Mouse (Mus musculus): ENCODE data around the gene Olfr1564. TPM values are rescaled to one million over a fixed set of nuclear protein-coding genes. Genes with fewer than 3 reads are reported as not detected.
"Not testable (repeated sequence)": the region's sequence is repeated elsewhere in the genome, so short reads cannot be mapped to it uniquely, and the experiment has no call there.

The Olfr1564 gene
- under 1 TPM; 0.08 to 0.22 TPM for total RNA-seq (2021)

GRCm38 (mm10) chr17:33221590-33221989 is at the start of gene Olfr1564:
Gene Olfr1564, minus strand, starts transcription at chr17:33221690.
- DNase-seq (ENCODE audit: low spot score): no peak

DNA sequence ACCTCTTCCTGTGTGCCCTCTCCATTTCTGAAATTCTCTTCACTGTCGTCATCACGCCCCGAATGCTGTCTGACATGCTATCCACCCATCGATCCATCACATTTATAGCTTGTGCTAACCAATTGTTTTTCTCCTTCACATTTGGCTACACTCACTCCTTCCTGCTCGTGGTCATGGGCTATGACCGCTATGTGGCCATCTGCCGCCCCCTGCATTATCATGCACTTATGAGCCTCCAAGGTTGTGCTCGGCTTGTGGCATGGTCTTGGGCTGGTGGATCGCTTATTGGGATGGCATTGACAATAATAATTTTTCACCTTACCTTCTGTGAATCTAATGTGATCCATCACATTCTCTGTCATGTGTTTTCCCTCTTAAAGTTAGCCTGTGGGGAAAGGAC is 47.4 kb upstream of the Olfr1564 start:
- DNase-seq (ENCODE audit: low spot score): no peak
- intact Hi-C loops (cut with DNase I): no loop called here

More at GRCm38 (mm10) chr17:33221590-33221989, at the start of gene Olfr1564:
- intact Hi-C loops (cut with DNase I): no loop called here

DNA sequence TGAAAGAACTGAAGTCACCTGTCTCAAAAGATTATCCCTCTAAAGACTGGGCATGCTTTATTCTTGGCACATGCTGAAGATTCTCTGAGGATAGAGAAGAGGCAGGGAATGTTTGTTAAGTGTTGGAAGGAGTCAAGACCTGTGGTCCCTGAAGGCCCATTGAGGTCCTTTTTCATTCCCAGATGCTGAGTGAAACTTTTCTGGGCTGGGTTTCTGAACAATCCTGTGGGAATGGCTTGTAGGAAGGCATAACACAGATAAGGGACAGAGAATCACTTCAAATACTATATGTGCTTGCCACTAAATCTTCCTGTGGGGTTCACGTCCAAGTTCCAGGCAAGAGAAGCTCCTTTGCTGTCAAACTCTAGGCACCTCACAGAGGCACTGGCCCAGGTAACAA is 42.9 kb upstream of the Olfr1564 start, which contains the start of gene Olfr63:
Gene Olfr63 (plus strand): TSS at position 301 of the 400 bp plus-strand sequence.
- intact Hi-C loops (cut with DNase I): no loop called here
- no peak for DNase-seq (ENCODE audit: low spot score)

DNA sequence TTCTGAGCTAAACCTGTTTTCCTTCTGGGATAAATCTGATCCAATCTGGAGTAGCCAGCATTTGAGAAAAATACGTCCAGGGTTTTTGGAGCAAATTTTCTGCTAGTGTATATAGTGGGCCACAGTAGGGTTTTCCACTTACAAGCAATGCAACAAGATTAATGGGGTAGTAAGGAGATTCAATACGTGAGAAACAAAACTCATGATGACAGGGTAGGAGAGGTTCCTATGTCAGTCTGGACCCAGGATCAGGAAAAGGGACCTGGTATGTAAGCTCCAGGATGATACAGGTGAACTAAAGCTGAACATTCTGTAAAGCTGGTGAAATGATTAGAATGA is 33.8 kb upstream of the Olfr1564 start:
- DNase-seq (ENCODE audit: low spot score); intact Hi-C loops (cut with DNase I): not testable (repeated sequence)

- intact Hi-C loops (cut with DNase I); DNase-seq (ENCODE audit: low spot score): not testable (repeated sequence)
These were observed 33.2 kb upstream of the Olfr1564 start, which contains the start of gene Zfp955a for GRCm38 (mm10) chr17:33254530-33255318. Gene Zfp955a, minus strand, starts transcription at chr17:33255145.

DNA sequence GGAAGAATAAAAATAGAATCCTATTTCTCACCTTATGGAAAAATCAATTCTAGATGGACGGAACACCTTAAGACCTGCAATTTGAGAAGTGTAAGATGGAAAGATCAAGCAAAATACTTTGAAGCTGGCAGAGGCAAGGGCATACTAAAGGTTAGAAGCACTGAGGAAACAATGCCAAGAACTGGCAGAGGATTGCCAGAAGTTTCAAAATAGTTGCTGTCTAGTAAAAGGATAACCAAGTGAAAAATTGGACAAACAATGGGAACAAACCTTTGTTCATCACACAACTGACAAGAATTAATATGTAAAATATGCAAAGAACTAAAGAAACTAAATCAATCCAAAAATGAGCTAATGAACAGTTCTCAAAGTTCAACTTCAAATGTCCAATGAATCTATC is 15.2 kb upstream of the Olfr1564 start:
- intact Hi-C loops (cut with DNase I): loop anchor here (10.0 kb wide), 1 partner anchor 68 kb away; no protein-coding TSS in a partner anchor
- DNase-seq (ENCODE audit: low spot score): not testable (repeated sequence)

DNA sequence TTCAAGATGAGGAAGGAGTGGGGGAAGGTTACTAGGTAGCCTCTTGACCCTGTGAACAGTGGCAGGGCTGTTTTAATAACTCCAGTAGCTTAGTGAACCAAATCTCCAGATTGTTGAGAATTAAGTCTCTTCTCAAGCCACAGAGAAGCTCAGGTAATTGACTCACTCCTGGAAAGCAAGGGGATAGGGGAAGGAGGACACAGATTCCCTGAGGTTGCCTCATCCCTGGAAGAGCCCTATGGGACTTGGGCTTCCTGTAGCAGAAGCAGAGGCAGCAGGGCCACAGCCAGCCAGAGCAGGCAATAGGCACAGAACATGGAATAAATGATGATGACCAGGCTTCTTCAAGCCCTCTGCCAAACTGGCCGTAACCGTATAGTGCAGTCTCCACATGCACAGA is 30.5 kb downstream of the Olfr1564 start, which contains the start of gene Olfr239:
Gene Olfr239 (plus strand): TSS at position 301 of the 400 bp plus-strand sequence.
- intact Hi-C loops (cut with DNase I); DNase-seq (ENCODE audit: low spot score): not testable (repeated sequence)

DNA sequence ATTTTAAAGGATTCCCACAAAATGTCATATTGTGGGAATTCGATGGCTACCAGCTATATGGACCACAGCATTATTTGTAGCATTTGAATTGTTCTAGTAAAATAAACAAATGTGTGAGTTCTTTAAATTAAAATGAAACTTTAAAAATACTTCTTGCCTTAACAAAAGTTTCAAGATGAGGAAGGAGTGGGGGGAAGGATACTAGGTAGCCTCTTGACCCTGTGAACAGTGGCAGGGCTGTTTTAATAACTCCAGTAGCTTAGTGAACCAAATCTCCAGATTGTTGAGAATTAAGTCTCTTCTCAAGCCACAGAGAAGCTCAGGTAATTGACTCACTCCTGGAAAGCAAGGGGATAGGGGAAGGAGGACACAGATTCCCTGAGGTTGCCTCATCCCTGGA is 53.3 kb downstream of the Olfr1564 start, which contains the start of gene Olfr55:
Gene Olfr55 (plus strand): TSS at position 301 of the 400 bp plus-strand sequence.
- DNase-seq (ENCODE audit: low spot score); intact Hi-C loops (cut with DNase I): not testable (repeated sequence)

Other genes with a start within 250 kb of the Olfr1564 start
- gene Zfp952, start 228.6 kb downstream of the Olfr1564 start, total RNA-seq (2021): 1 to 10 TPM; 6.4 to 7.6 TPM
- 1 to 10 TPM; 4.8 to 4.9 TPM for gene Zfp763, start 188.3 kb downstream of the Olfr1564 start, total RNA-seq (2021)
- not detected for gene 4921501E09Rik, start 153.6 kb downstream of the Olfr1564 start, total RNA-seq (2021)
- gene Zfp563, start 132.4 kb downstream of the Olfr1564 start, total RNA-seq (2021): 1 to 10 TPM; 6.3 to 7.7 TPM
- gene Morc2b, start 82.0 kb downstream of the Olfr1564 start, total RNA-seq (2021): under 1 TPM; 0.08 to 0.13 TPM
- gene Olfr55, start 53.2 kb downstream of the Olfr1564 start, total RNA-seq (2021): not detected
- not detected for gene Olfr239, start 30.4 kb downstream of the Olfr1564 start, total RNA-seq (2021)
- 10 to 100 TPM in 1 of 2 experiments, 1 to 10 TPM in 1; 10.0 to 11.6 TPM for gene Zfp955a, start 33.5 kb upstream of the Olfr1564 start, total RNA-seq (2021)
- gene Olfr63, start 43.0 kb upstream of the Olfr1564 start, total RNA-seq (2021): not detected
- gene Zfp955b, start 67.9 kb upstream of the Olfr1564 start, total RNA-seq (2021): 10 to 100 TPM; 10.8 to 16.5 TPM
- gene Zfp81, start 137.2 kb upstream of the Olfr1564 start, total RNA-seq (2021): 1 to 10 TPM; 5.6 to 6.0 TPM
- 1 to 10 TPM; 3.9 to 4.1 TPM for gene Zfp101, start 173.0 kb upstream of the Olfr1564 start, total RNA-seq (2021)
- gene Actl9, start 211.2 kb upstream of the Olfr1564 start, total RNA-seq (2021): not detected

Data from heart, postnatal 25 days (tissue).